Mouse (Mus musculus) adrenal gland, postnatal 25 days (tissue): ENCODE data around the gene Fcnb. TPM values are rescaled to one million over a fixed set of nuclear protein-coding genes. Genes with fewer than 3 reads are reported as not detected.

Source experiments
- DNase-seq: peaks from one replicate; pipeline ENCODE4 v3.0.0; 2021; ENCODE audit warnings: mixed read lengths
- total RNA-seq: library from RNA; stranded (reverse); gene quantifications from 2 replicates; pipeline ENCODE4 v1.2.3, GENCODE M21; 2021

The Fcnb gene
- total RNA-seq, 1 experiment from 2014 or later, result not detected

- no peak for DNase-seq
Observed at GRCm38 (mm10) chr2:28086112-28086511, 1.4 kb upstream of the Fcnb start.

- DNase-seq, result no peak
Observed at GRCm38 (mm10) chr2:28075616-28076187, 9.0 kb downstream of the Fcnb start.

GRCm38 (mm10) chr2:28068537-28068878 lies 16.2 kb downstream of the Fcnb start:
- no peak for DNase-seq

GRCm38 (mm10) chr2:28067821-28068536 lies 16.7 kb downstream of the Fcnb start:
- no peak for DNase-seq

- no peak for DNase-seq
Observed at GRCm38 (mm10) chr2:28067175-28067574, 17.5 kb downstream of the Fcnb start.

- DNase-seq, result no peak
Observed at GRCm38 (mm10) chr2:28066686-28067085, 18.0 kb downstream of the Fcnb start.

GRCm38 (mm10) chr2:28065081-28065651 lies 19.5 kb downstream of the Fcnb start:
- DNase-seq, result no peak

- DNase-seq, result no peak
Observed at GRCm38 (mm10) chr2:28064339-28065080, 20.2 kb downstream of the Fcnb start.

- DNase-seq, result no peak
Observed at GRCm38 (mm10) chr2:28063711-28064338, 20.9 kb downstream of the Fcnb start.

- DNase-seq, result no peak
Observed at GRCm38 (mm10) chr2:28059922-28060321, 24.8 kb downstream of the Fcnb start.

- no peak for DNase-seq
Observed at GRCm38 (mm10) chr2:28047092-28047491, 37.6 kb downstream of the Fcnb start.

- DNase-seq, result no peak
Observed at GRCm38 (mm10) chr2:28046311-28046710, 38.4 kb downstream of the Fcnb start.

- no peak for DNase-seq
Observed at GRCm38 (mm10) chr2:28044920-28045598, 39.6 kb downstream of the Fcnb start.

- no peak for DNase-seq
Observed at GRCm38 (mm10) chr2:28040466-28040865, 44.2 kb downstream of the Fcnb start.

GRCm38 (mm10) chr2:28039647-28040325 lies 44.9 kb downstream of the Fcnb start:
- no peak for DNase-seq

GRCm38 (mm10) chr2:28038391-28039096 lies 46.1 kb downstream of the Fcnb start:
- peak; percentile 20 for DNase-seq

- peak; percentile 24 for DNase-seq
Observed at GRCm38 (mm10) chr2:28037505-28038390, 46.9 kb downstream of the Fcnb start.

GRCm38 (mm10) chr2:28036788-28037187 lies 47.9 kb downstream of the Fcnb start:
- no peak for DNase-seq

GRCm38 (mm10) chr2:28034011-28034710 lies 50.5 kb downstream of the Fcnb start:
- peak; percentile 49 for DNase-seq
